Mouse (Mus musculus) brain, embryonic 14.5 days (tissue): Measurements from ENCODE around the gene Tmem223.

ENCODE experiments used
- CTCF ChIP-seq: fragments of 200-500 bp; IDR thresholded peaks from 2 replicates; pipeline ENCODE4 v1.5.1; 2012; ENCODE audit warnings: inconsistent platforms, mild to moderate bottlenecking, moderate library complexity, borderline replicate concordance; ENCODE audit not compliant: insufficient read depth, insufficient read length; ENCODE audit errors: extremely low read depth
- POLR2A ChIP-seq: fragments of 200-500 bp; IDR thresholded peaks from 2 replicates; pipeline ENCODE4 v1.6.1; 2012; ENCODE audit warnings: mild to moderate bottlenecking, inconsistent platforms, borderline replicate concordance; ENCODE audit not compliant: poor library complexity, insufficient read depth, insufficient read length, severe bottlenecking; ENCODE audit errors: extremely low read depth

- TF ChIP-seq POLR2A: no peak
- no peak for TF ChIP-seq CTCF
Observed at GRCm38 (mm10) chr19:8798947-8799315, 28.1 kb downstream of the Tmem223 start.
